Mouse (Mus musculus): ENCODE results near the gene Rasgrp4. TPM values are rescaled to one million over a fixed set of nuclear protein-coding genes. Genes with fewer than 3 reads are reported as not detected.

Gene Rasgrp4
- polyA plus RNA-seq (2016; fragmentation: Nextera tagmentation; extraction: Ambion mirVana) = 0.38 and 0.79 TPM in 2 replicates

- peak; percentile 55; the same call in 1 of the 2 replicates for ATAC-seq
- Histone ChIP-seq H3K4me1 (0 out of 2 replicates have a peak, but pooled peaks cover 12% of the 10 kb centered on the region), H3K27ac (no peak within 1 kb of the TSS), H3K4me2 (peak within 1 kb of the TSS; percentile 52), H3K27me3 (replicated peaks) (peaks cover 17% of the 10 kb centered on the region), H3K36me3 (no peaks in the 10 kb centered on the region), H3K9ac (no peak within 1 kb of the TSS), H3K9me3 (replicated peaks) (no peaks in the 10 kb centered on the region), H3K4me3 (peak within 1 kb of the TSS; percentile 26)
- WGBS (ENCODE audit: insufficient replicate concordance) = 1% methylated on average over 14 of the region's 20 CpGs
Measured at GRCm38 (mm10) chr7:29134693-29135386, at the start of gene Rasgrp4. TSS of gene Rasgrp4 (plus strand) at chr7:29134851.

- Histone ChIP-seq H3K9ac (no peak overlapping the region), H3K4me3 (no peak overlapping the region), H3K36me3 (no peaks in the 10 kb centered on the region), H3K27me3 (replicated peaks) (peaks cover 30% of the 10 kb centered on the region), H3K4me2 (no peak overlapping the region), H3K9me3 (replicated peaks) (no peaks in the 10 kb centered on the region), H3K27ac (no peak overlapping the region), H3K4me1 (no peaks in the 10 kb centered on the region)
- 75% methylated on average over 30 of the region's 30 CpGs for WGBS (ENCODE audit: insufficient replicate concordance)
- no peak for ATAC-seq
Measured at GRCm38 (mm10) chr7:29085981-29086380, 48.7 kb upstream of the Rasgrp4 start.

GRCm38 (mm10) chr7:29086902-29087301 lies 47.7 kb upstream of the Rasgrp4 start:
- no peak overlapping the region for H3K27ac ChIP-seq
- H3K27me3 ChIP-seq (replicated peaks) = peaks cover 24% of the 10 kb centered on the region
- no peaks in the 10 kb centered on the region for H3K4me1 ChIP-seq
- no peaks in the 10 kb centered on the region for H3K36me3 ChIP-seq
- H3K4me2 ChIP-seq = no peak overlapping the region
- H3K4me3 ChIP-seq = no peak overlapping the region
- H3K9ac ChIP-seq = no peak overlapping the region
- H3K9me3 ChIP-seq (replicated peaks) = no peaks in the 10 kb centered on the region
- 78% methylated on average over 10 of the region's 10 CpGs for WGBS (ENCODE audit: insufficient replicate concordance)
- ATAC-seq = no peak

GRCm38 (mm10) chr7:29088817-29089216 lies 45.8 kb upstream of the Rasgrp4 start:
- 52% methylated on average over 6 of the region's 6 CpGs for WGBS (ENCODE audit: insufficient replicate concordance)
- ATAC-seq = no peak
- Histone ChIP-seq H3K27ac (no peak overlapping the region), H3K4me2 (no peak overlapping the region), H3K4me3 (no peak overlapping the region), H3K9me3 (replicated peaks) (no peaks in the 10 kb centered on the region), H3K9ac (no peak overlapping the region), H3K27me3 (replicated peaks) (peaks cover 18% of the 10 kb centered on the region), H3K4me1 (no peaks in the 10 kb centered on the region), H3K36me3 (no peaks in the 10 kb centered on the region)

- ATAC-seq = peak; percentile 4; the same call in 1 of the 2 replicates
- H3K4me2 ChIP-seq = no peak overlapping the region
- WGBS (ENCODE audit: insufficient replicate concordance) = 81% methylated on average over 16 of the region's 16 CpGs
Measured at GRCm38 (mm10) chr7:29097131-29097530, 37.5 kb upstream of the Rasgrp4 start.

GRCm38 (mm10) chr7:29101286-29102017 lies 33.2 kb upstream of the Rasgrp4 start:
- no peak overlapping the region for H3K4me2 ChIP-seq
- no peaks in the 10 kb centered on the region for H3K9me3 ChIP-seq (replicated peaks)
- H3K4me3 ChIP-seq = no peak overlapping the region
- no peaks in the 10 kb centered on the region for H3K27me3 ChIP-seq (replicated peaks)
- no peak overlapping the region for H3K27ac ChIP-seq
- no peak overlapping the region for H3K9ac ChIP-seq
- 67% methylated on average over 12 of the region's 12 CpGs for WGBS (ENCODE audit: insufficient replicate concordance)
- no peak for ATAC-seq
- no peaks in the 10 kb centered on the region for H3K4me1 ChIP-seq
- H3K36me3 ChIP-seq = no peaks in the 10 kb centered on the region

More at GRCm38 (mm10) chr7:29097131-29097530, 37.5 kb upstream of the Rasgrp4 start:
- H3K27ac ChIP-seq = no peak overlapping the region
- no peaks in the 10 kb centered on the region for H3K9me3 ChIP-seq (replicated peaks)
- no peak overlapping the region for H3K9ac ChIP-seq
- H3K4me3 ChIP-seq = no peak overlapping the region
- H3K27me3 ChIP-seq (replicated peaks) = no peaks in the 10 kb centered on the region
- H3K36me3 ChIP-seq = no peaks in the 10 kb centered on the region
- no peaks in the 10 kb centered on the region for H3K4me1 ChIP-seq

GRCm38 (mm10) chr7:29108992-29109955 lies 25.4 kb upstream of the Rasgrp4 start:
- 32% methylated on average over 38 of the region's 38 CpGs for WGBS (ENCODE audit: insufficient replicate concordance)
- Histone ChIP-seq H3K9me3 (replicated peaks) (no peaks in the 10 kb centered on the region), H3K4me3 (no peak overlapping the region), H3K4me1 (peaks cover 7% of the 10 kb centered on the region; the same call in 1 of the 2 replicates), H3K36me3 (no peaks in the 10 kb centered on the region), H3K4me2 (peak overlapping the region; percentile 38), H3K9ac (no peak overlapping the region), H3K27me3 (replicated peaks) (0 out of 2 replicates have a peak, but pooled peaks cover 4% of the 10 kb centered on the region), H3K27ac (no peak overlapping the region)
- ATAC-seq = no peak

- Histone ChIP-seq H3K4me2 (no peak overlapping the region), H3K27me3 (replicated peaks) (0 out of 2 replicates have a peak, but pooled peaks cover 8% of the 10 kb centered on the region), H3K4me1 (no peaks in the 10 kb centered on the region), H3K9me3 (replicated peaks) (no peaks in the 10 kb centered on the region), H3K36me3 (no peaks in the 10 kb centered on the region), H3K9ac (no peak overlapping the region), H3K27ac (no peak overlapping the region), H3K4me3 (no peak overlapping the region)
- ATAC-seq = 0 out of 2 replicates have a peak, but pooled peaks have one; percentile 36
- 22% methylated on average over 18 of the region's 18 CpGs for WGBS (ENCODE audit: insufficient replicate concordance)
Measured at GRCm38 (mm10) chr7:29118142-29118851, 16.4 kb upstream of the Rasgrp4 start.

- Histone ChIP-seq H3K36me3 (no peaks in the 10 kb centered on the region), H3K9ac (no peak overlapping the region), H3K27ac (no peak overlapping the region), H3K4me3 (no peak overlapping the region), H3K9me3 (replicated peaks) (no peaks in the 10 kb centered on the region), H3K4me1 (peaks cover 12% of the 10 kb centered on the region), H3K4me2 (no peak overlapping the region), H3K27me3 (replicated peaks) (0 out of 2 replicates have a peak, but pooled peaks cover 11% of the 10 kb centered on the region)
- ATAC-seq = no peak
- 44% methylated on average over 1 of the region's 1 CpGs for WGBS (ENCODE audit: insufficient replicate concordance)
Measured at GRCm38 (mm10) chr7:29119526-29119925, 15.1 kb upstream of the Rasgrp4 start.

- H3K27ac ChIP-seq = no peak overlapping the region
- no peak overlapping the region for H3K4me3 ChIP-seq
- 67% methylated on average over 9 of the region's 9 CpGs for WGBS (ENCODE audit: insufficient replicate concordance)
- no peak for ATAC-seq
- no peak overlapping the region for H3K4me2 ChIP-seq
- no peaks in the 10 kb centered on the region for H3K9me3 ChIP-seq (replicated peaks)
- H3K4me1 ChIP-seq = peaks cover 34% of the 10 kb centered on the region
- H3K27me3 ChIP-seq (replicated peaks) = 0 out of 2 replicates have a peak, but pooled peaks cover 11% of the 10 kb centered on the region
- H3K36me3 ChIP-seq = no peaks in the 10 kb centered on the region
- no peak overlapping the region for H3K9ac ChIP-seq
Measured at GRCm38 (mm10) chr7:29122821-29123220, 11.8 kb upstream of the Rasgrp4 start.
